Mouse (Mus musculus): Measurements from ENCODE around the gene Ipp. TPM values are rescaled to one million over a fixed set of nuclear protein-coding genes. Genes with fewer than 3 reads are reported as not detected.

The Ipp gene
- total RNA-seq, 1 experiment = 3.7 TPM

- H3K4me1 ChIP-seq (ENCODE audit: control insufficient read depth in 2 of 2, insufficient read depth in 2 of 2, low read length in 2 of 2, poor library complexity in 1 of 2) = no peaks in the 10 kb centered on the region
- DNase-seq (ENCODE audit: low read depth, low spot score) = no peak
- no peak for TF ChIP-seq ZC3H11A (IDR thresholded peaks at IDR 0.05; ENCODE audit: borderline replicate concordance, low read depth, low read length)
- TF ChIP-seq ZNF384 (IDR thresholded peaks at IDR 0.05; ENCODE audit: low read depth, low read length) = no peak
- TF ChIP-seq HCFC1 (IDR thresholded peaks at IDR 0.05; ENCODE audit: borderline replicate concordance, insufficient read depth, low read length) = no peak
- no peak for TF ChIP-seq MAFK (IDR thresholded peaks at IDR 0.05; ENCODE audit: insufficient read depth, low read depth, low read length)
- TF ChIP-seq CHD2 (IDR thresholded peaks at IDR 0.05; ENCODE audit: low read depth, low read length) = no peak
- H3K4me3 ChIP-seq (ENCODE audit: insufficient read depth in 1 of 2, low read depth in 1 of 2, low read length in 2 of 2, poor library complexity in 1 of 2, severe bottlenecking in 1 of 2) = no peak overlapping the region
- H3K9ac ChIP-seq (ENCODE audit: insufficient read depth, low read depth, low read length, poor library complexity, severe bottlenecking) = no peak overlapping the region
- H3K27ac ChIP-seq (ENCODE audit: insufficient read depth, low read depth, low read length, poor library complexity, severe bottlenecking) = no peak overlapping the region
- no peaks in the 10 kb centered on the region for H3K9me3 ChIP-seq (ENCODE audit: control insufficient read depth, insufficient read depth, low read depth, low read length)
- no peaks in the 10 kb centered on the region for H3K36me3 ChIP-seq (ENCODE audit: control insufficient read depth, insufficient read depth, low read length, poor library complexity, severe bottlenecking)
- in situ Hi-C loops (cut with MboI; ENCODE audit: low sequenced_read_pairs in 2 of 2, unreplicated experiment in 2 of 2) = no loop called here
Observed at GRCm38 (mm10) chr4:116481322-116481721, 26.0 kb upstream of the Ipp start.

GRCm38 (mm10) chr4:116483476-116483875, 23.9 kb upstream of the Ipp start:
- Histone ChIP-seq H3K4me3 (ENCODE audit: insufficient read depth in 1 of 2, low read depth in 1 of 2, low read length in 2 of 2, poor library complexity in 1 of 2, severe bottlenecking in 1 of 2) (no peak overlapping the region), H3K27ac (ENCODE audit: insufficient read depth, low read depth, low read length, poor library complexity, severe bottlenecking) (no peak overlapping the region), H3K4me1 (ENCODE audit: control insufficient read depth in 2 of 2, insufficient read depth in 2 of 2, low read length in 2 of 2, poor library complexity in 1 of 2) (no peaks in the 10 kb centered on the region), H3K36me3 (ENCODE audit: control insufficient read depth, insufficient read depth, low read length, poor library complexity, severe bottlenecking) (no peaks in the 10 kb centered on the region), H3K9ac (ENCODE audit: insufficient read depth, low read depth, low read length, poor library complexity, severe bottlenecking) (no peak overlapping the region), H3K9me3 (ENCODE audit: control insufficient read depth, insufficient read depth, low read depth, low read length) (no peaks in the 10 kb centered on the region)
- DNase-seq (ENCODE audit: low read depth, low spot score) = no peak
- in situ Hi-C loops (cut with MboI; ENCODE audit: low sequenced_read_pairs in 2 of 2, unreplicated experiment in 2 of 2) = no loop called here
- TF ChIP-seq ZNF384 (IDR thresholded peaks at IDR 0.05; ENCODE audit: low read depth, low read length) (no peak), ZC3H11A (IDR thresholded peaks at IDR 0.05; ENCODE audit: borderline replicate concordance, low read depth, low read length) (no peak), HCFC1 (IDR thresholded peaks at IDR 0.05; ENCODE audit: borderline replicate concordance, insufficient read depth, low read length) (no peak), CHD2 (IDR thresholded peaks at IDR 0.05; ENCODE audit: low read depth, low read length) (no peak), MAFK (IDR thresholded peaks at IDR 0.05; ENCODE audit: insufficient read depth, low read depth, low read length) (no peak)

GRCm38 (mm10) chr4:116491119-116491536, 16.2 kb upstream of the Ipp start:
- no peak overlapping the region for H3K9ac ChIP-seq (ENCODE audit: insufficient read depth, low read depth, low read length, poor library complexity, severe bottlenecking)
- no peaks in the 10 kb centered on the region for H3K9me3 ChIP-seq (ENCODE audit: control insufficient read depth, insufficient read depth, low read depth, low read length)
- DNase-seq (ENCODE audit: low read depth, low spot score) = no peak
- no peak overlapping the region for H3K4me3 ChIP-seq (ENCODE audit: insufficient read depth in 1 of 2, low read depth in 1 of 2, low read length in 2 of 2, poor library complexity in 1 of 2, severe bottlenecking in 1 of 2)
- in situ Hi-C loops (cut with MboI; ENCODE audit: low sequenced_read_pairs in 2 of 2, unreplicated experiment in 2 of 2) = no loop called here
- no peaks in the 10 kb centered on the region for H3K36me3 ChIP-seq (ENCODE audit: control insufficient read depth, insufficient read depth, low read length, poor library complexity, severe bottlenecking)
- H3K4me1 ChIP-seq (ENCODE audit: control insufficient read depth in 2 of 2, insufficient read depth in 2 of 2, low read length in 2 of 2, poor library complexity in 1 of 2) = no peaks in the 10 kb centered on the region
- no peak for TF ChIP-seq ZC3H11A (IDR thresholded peaks at IDR 0.05; ENCODE audit: borderline replicate concordance, low read depth, low read length)
- TF ChIP-seq CHD2 (IDR thresholded peaks at IDR 0.05; ENCODE audit: low read depth, low read length) = no peak
- no peak for TF ChIP-seq ZNF384 (IDR thresholded peaks at IDR 0.05; ENCODE audit: low read depth, low read length)
- TF ChIP-seq HCFC1 (IDR thresholded peaks at IDR 0.05; ENCODE audit: borderline replicate concordance, insufficient read depth, low read length) = no peak
- TF ChIP-seq MAFK (IDR thresholded peaks at IDR 0.05; ENCODE audit: insufficient read depth, low read depth, low read length) = no peak
- H3K27ac ChIP-seq (ENCODE audit: insufficient read depth, low read depth, low read length, poor library complexity, severe bottlenecking) = no peak overlapping the region

GRCm38 (mm10) chr4:116491886-116492285, 15.5 kb upstream of the Ipp start:
- Histone ChIP-seq H3K9me3 (ENCODE audit: control insufficient read depth, insufficient read depth, low read depth, low read length) (no peaks in the 10 kb centered on the region), H3K4me1 (ENCODE audit: control insufficient read depth in 2 of 2, insufficient read depth in 2 of 2, low read length in 2 of 2, poor library complexity in 1 of 2) (no peaks in the 10 kb centered on the region), H3K27ac (ENCODE audit: insufficient read depth, low read depth, low read length, poor library complexity, severe bottlenecking) (no peak overlapping the region), H3K9ac (ENCODE audit: insufficient read depth, low read depth, low read length, poor library complexity, severe bottlenecking) (no peak overlapping the region), H3K4me3 (ENCODE audit: insufficient read depth in 1 of 2, low read depth in 1 of 2, low read length in 2 of 2, poor library complexity in 1 of 2, severe bottlenecking in 1 of 2) (no peak overlapping the region), H3K36me3 (ENCODE audit: control insufficient read depth, insufficient read depth, low read length, poor library complexity, severe bottlenecking) (no peaks in the 10 kb centered on the region)
- DNase-seq (ENCODE audit: low read depth, low spot score) = no peak
- in situ Hi-C loops (cut with MboI; ENCODE audit: low sequenced_read_pairs in 2 of 2, unreplicated experiment in 2 of 2) = no loop called here
- TF ChIP-seq MAFK (IDR thresholded peaks at IDR 0.05; ENCODE audit: insufficient read depth, low read depth, low read length) (no peak), ZC3H11A (IDR thresholded peaks at IDR 0.05; ENCODE audit: borderline replicate concordance, low read depth, low read length) (no peak), ZNF384 (IDR thresholded peaks at IDR 0.05; ENCODE audit: low read depth, low read length) (no peak), HCFC1 (IDR thresholded peaks at IDR 0.05; ENCODE audit: borderline replicate concordance, insufficient read depth, low read length) (no peak), CHD2 (IDR thresholded peaks at IDR 0.05; ENCODE audit: low read depth, low read length) (no peak)

GRCm38 (mm10) chr4:116492460-116492859, 14.9 kb upstream of the Ipp start:
- H3K4me3 ChIP-seq (ENCODE audit: insufficient read depth in 1 of 2, low read depth in 1 of 2, low read length in 2 of 2, poor library complexity in 1 of 2, severe bottlenecking in 1 of 2) = no peak overlapping the region
- no peak for DNase-seq (ENCODE audit: low read depth, low spot score)
- no peaks in the 10 kb centered on the region for H3K9me3 ChIP-seq (ENCODE audit: control insufficient read depth, insufficient read depth, low read depth, low read length)
- no peaks in the 10 kb centered on the region for H3K36me3 ChIP-seq (ENCODE audit: control insufficient read depth, insufficient read depth, low read length, poor library complexity, severe bottlenecking)
- no peak for TF ChIP-seq HCFC1 (IDR thresholded peaks at IDR 0.05; ENCODE audit: borderline replicate concordance, insufficient read depth, low read length)
- no peak for TF ChIP-seq ZC3H11A (IDR thresholded peaks at IDR 0.05; ENCODE audit: borderline replicate concordance, low read depth, low read length)
- no peak for TF ChIP-seq CHD2 (IDR thresholded peaks at IDR 0.05; ENCODE audit: low read depth, low read length)
- no peak for TF ChIP-seq ZNF384 (IDR thresholded peaks at IDR 0.05; ENCODE audit: low read depth, low read length)
- TF ChIP-seq MAFK (IDR thresholded peaks at IDR 0.05; ENCODE audit: insufficient read depth, low read depth, low read length) = no peak
- no peak overlapping the region for H3K9ac ChIP-seq (ENCODE audit: insufficient read depth, low read depth, low read length, poor library complexity, severe bottlenecking)
- in situ Hi-C loops (cut with MboI; ENCODE audit: low sequenced_read_pairs in 2 of 2, unreplicated experiment in 2 of 2) = no loop called here
- H3K27ac ChIP-seq (ENCODE audit: insufficient read depth, low read depth, low read length, poor library complexity, severe bottlenecking) = no peak overlapping the region
- no peaks in the 10 kb centered on the region for H3K4me1 ChIP-seq (ENCODE audit: control insufficient read depth in 2 of 2, insufficient read depth in 2 of 2, low read length in 2 of 2, poor library complexity in 1 of 2)

Measured in ES-E14 (cell line).